13 mouse cellular contexts compared by ENCODE assay signal in the genomic region with DNA sequence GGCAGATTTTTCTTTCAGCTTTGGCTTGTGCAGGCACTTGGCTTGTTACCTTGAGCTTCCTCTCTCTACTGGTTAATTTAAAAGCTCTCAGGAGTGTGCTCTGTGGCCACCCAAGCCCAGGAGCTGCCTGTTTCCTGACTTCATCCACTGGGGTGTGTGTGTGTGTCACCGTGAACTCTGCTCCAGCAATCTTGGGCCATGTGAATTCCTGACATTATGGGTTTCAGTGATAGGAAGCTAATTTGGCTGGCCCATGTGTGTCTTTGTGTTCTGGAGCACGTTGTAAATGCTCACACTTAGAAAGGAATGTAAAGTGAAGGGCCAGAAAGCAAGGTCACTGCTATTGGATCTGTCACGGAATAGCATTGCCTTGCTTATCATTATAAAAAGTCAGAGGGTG.
DNase-seq lines count a peak whose midpoint lies in the region; ATAC-seq and TF ChIP-seq lines count a peak whose summit lies in the region.
"Had no signal": no experiment of that assay in that cellular context is flagged by ENCODE, and none has a peak within 500 bp of the region (broad histone marks: within the 10 kb centered on the region; RNA-seq: fewer than 3 reads in every experiment).

No protein-coding gene starts in this region.

- H3K4me3 ChIP-seq in lung, postnatal 0 days (ENCODE audit: low read depth, low read length), result no peak overlapping the region
- H3K4me3 ChIP-seq in heart, embryonic 16.5 days (ENCODE audit: low read length), result no peak overlapping the region
- no peak overlapping the region for H3K4me3 ChIP-seq in kidney, embryonic 16.5 days (ENCODE audit: low read length)
- H3K4me3 ChIP-seq in neural tube, embryonic 15.5 days (replicated peaks), result no peak overlapping the region
- H3K4me3 ChIP-seq in midbrain, embryonic 13.5 days (replicated peaks), result no peak overlapping the region
- H3K4me3 ChIP-seq: embryonic facial prominence, embryonic 12.5 days; forebrain, embryonic 10.5 days; limb, embryonic 10.5 days; megakaryocyte, embryonic 14.5 days had no signal

- ATAC-seq in lung, postnatal 0 days, result peak; percentile 7; the same call in 1 of the 2 replicates
- peak; percentile 90 for ATAC-seq in heart, embryonic 16.5 days (replicated peaks; ENCODE audit: extremely low read depth, insufficient read depth, low FRiP score)
- peak; percentile 61; the same call in 1 of the 2 replicates for ATAC-seq in kidney, embryonic 16.5 days (ENCODE audit: low FRiP score, low TSS enrichment)
- no peak for ATAC-seq in neural tube, embryonic 15.5 days (ENCODE audit: low FRiP score)
- no peak for ATAC-seq in midbrain, embryonic 13.5 days
- ATAC-seq: CD4-positive, CD25-positive, alpha-beta regulatory T cell, adult 4 months had no signal

- 49% methylated on average over 3 of the region's 3 CpGs for WGBS in lung, postnatal 0 days
- WGBS in heart, embryonic 16.5 days, result 15% methylated on average over 3 of the region's 3 CpGs
- WGBS in kidney, embryonic 16.5 days, result 59% methylated on average over 3 of the region's 3 CpGs
- 77% methylated on average over 3 of the region's 3 CpGs for WGBS in neural tube, embryonic 15.5 days
- 79% methylated on average over 3 of the region's 3 CpGs for WGBS in midbrain, embryonic 13.5 days

- no peak for TF ChIP-seq EP300 in lung, postnatal 0 days (IDR thresholded peaks at IDR 0.05)

- H3K27me3 ChIP-seq in lung, postnatal 0 days (replicated peaks; ENCODE audit: insufficient read depth, low read length), result no peaks in the 10 kb centered on the region
- H3K27me3 ChIP-seq in heart, embryonic 16.5 days (ENCODE audit: control insufficient read depth, insufficient read depth, low read length), result no peaks in the 10 kb centered on the region
- no peaks in the 10 kb centered on the region for H3K27me3 ChIP-seq in kidney, embryonic 16.5 days (ENCODE audit: insufficient read depth, low read length)
- no peaks in the 10 kb centered on the region for H3K27me3 ChIP-seq in neural tube, embryonic 15.5 days (replicated peaks)
- H3K27me3 ChIP-seq in midbrain, embryonic 13.5 days, result no peaks in the 10 kb centered on the region
- H3K27me3 ChIP-seq: embryonic facial prominence, embryonic 12.5 days; megakaryocyte, embryonic 14.5 days had no signal

- H3K9ac ChIP-seq in lung, postnatal 0 days (replicated peaks; ENCODE audit: low read depth), result no peak overlapping the region
- H3K9ac ChIP-seq in heart, embryonic 16.5 days (ENCODE audit: low read length), result peak overlapping the region; percentile 23
- H3K9ac ChIP-seq in kidney, embryonic 16.5 days (replicated peaks; ENCODE audit: low read length), result no peak overlapping the region
- no peak overlapping the region for H3K9ac ChIP-seq in neural tube, embryonic 15.5 days (replicated peaks)
- H3K9ac ChIP-seq in midbrain, embryonic 13.5 days (replicated peaks), result no peak overlapping the region
- H3K9ac ChIP-seq: embryonic facial prominence, embryonic 12.5 days had no signal

- peaks cover 4% of the 10 kb centered on the region; the same call in 1 of the 2 replicates for H3K4me1 ChIP-seq in lung, postnatal 0 days (ENCODE audit: insufficient read depth, low read depth, low read length)
- peaks cover 54% of the 10 kb centered on the region for H3K4me1 ChIP-seq in heart, embryonic 16.5 days (ENCODE audit: control insufficient read depth, insufficient read depth, low read length)
- peaks cover 6% of the 10 kb centered on the region; the same call in 1 of the 2 replicates for H3K4me1 ChIP-seq in kidney, embryonic 16.5 days (ENCODE audit: insufficient read depth, low read length)
- no peaks in the 10 kb centered on the region for H3K4me1 ChIP-seq in neural tube, embryonic 15.5 days
- no peaks in the 10 kb centered on the region for H3K4me1 ChIP-seq in midbrain, embryonic 13.5 days (replicated peaks)
- H3K4me1 ChIP-seq: megakaryocyte, embryonic 14.5 days had no signal

- no peak for DNase-seq in lung, postnatal 0 days (ENCODE audit: low spot score)
- no peak for DNase-seq in lung, postnatal 36 days
- DNase-seq in spleen, postnatal 36 days (ENCODE audit: low spot score in 2 of 2), result no peak
- DNase-seq: cerebellum, adult 9-11 months had no signal

- H3K9me3 ChIP-seq in lung, postnatal 0 days (ENCODE audit: low read length), result no peaks in the 10 kb centered on the region
- no peaks in the 10 kb centered on the region for H3K9me3 ChIP-seq in heart, embryonic 16.5 days (replicated peaks; ENCODE audit: control insufficient read depth, low read length)
- no peaks in the 10 kb centered on the region for H3K9me3 ChIP-seq in kidney, embryonic 16.5 days (ENCODE audit: low read length)
- H3K9me3 ChIP-seq in neural tube, embryonic 15.5 days (replicated peaks), result no peaks in the 10 kb centered on the region
- no peaks in the 10 kb centered on the region for H3K9me3 ChIP-seq in midbrain, embryonic 13.5 days
- H3K9me3 ChIP-seq: embryonic facial prominence, embryonic 12.5 days; forebrain, embryonic 10.5 days; limb, embryonic 10.5 days; megakaryocyte, embryonic 14.5 days had no signal

- TF ChIP-seq CTCF in lung, postnatal 0 days (IDR thresholded peaks at IDR 0.05), result no peak

- H3K36me3 ChIP-seq in lung, postnatal 0 days (ENCODE audit: insufficient read depth, low read length), result no peaks in the 10 kb centered on the region
- H3K36me3 ChIP-seq in heart, embryonic 16.5 days (ENCODE audit: control insufficient read depth, insufficient read depth), result peaks cover 5% of the 10 kb centered on the region
- H3K36me3 ChIP-seq in kidney, embryonic 16.5 days (ENCODE audit: insufficient read depth, low read length), result 0 out of 2 replicates have a peak, but pooled peaks cover 2% of the 10 kb centered on the region
- no peaks in the 10 kb centered on the region for H3K36me3 ChIP-seq in neural tube, embryonic 15.5 days
- no peaks in the 10 kb centered on the region for H3K36me3 ChIP-seq in midbrain, embryonic 13.5 days
- H3K36me3 ChIP-seq: embryonic facial prominence, embryonic 12.5 days; forebrain, embryonic 10.5 days; limb, embryonic 10.5 days had no signal

- no peak overlapping the region for H3K27ac ChIP-seq in lung, postnatal 0 days (ENCODE audit: low read length)
- peak overlapping the region; percentile 96 for H3K27ac ChIP-seq in heart, embryonic 16.5 days (ENCODE audit: low read length)
- no peak overlapping the region for H3K27ac ChIP-seq in kidney, embryonic 16.5 days (ENCODE audit: low read length)
- no peak overlapping the region for H3K27ac ChIP-seq in neural tube, embryonic 15.5 days (replicated peaks)
- no peak overlapping the region for H3K27ac ChIP-seq in midbrain, embryonic 13.5 days
- H3K27ac ChIP-seq: embryonic facial prominence, embryonic 12.5 days; forebrain, embryonic 10.5 days; limb, embryonic 10.5 days had no signal

- no peak overlapping the region for H3K4me2 ChIP-seq in lung, postnatal 0 days (replicated peaks; ENCODE audit: low read depth, low read length)
- peak overlapping the region; percentile 36 for H3K4me2 ChIP-seq in heart, embryonic 16.5 days (ENCODE audit: low read depth, low read length)
- H3K4me2 ChIP-seq in kidney, embryonic 16.5 days (replicated peaks; ENCODE audit: low read depth, low read length), result no peak overlapping the region
- H3K4me2 ChIP-seq in neural tube, embryonic 15.5 days, result no peak overlapping the region
- H3K4me2 ChIP-seq in midbrain, embryonic 13.5 days (replicated peaks), result no peak overlapping the region
- H3K4me2 ChIP-seq: embryonic facial prominence, embryonic 12.5 days had no signal

Comparison
In these comparisons a context has a peak if more than half of its experiments do, and no peak if none do; other contexts are left out.
1. ATAC-seq: peak in lung, postnatal 0 days (single experiment), heart, embryonic 16.5 days (single experiment) and kidney, embryonic 16.5 days (single experiment); none in neural tube, embryonic 15.5 days (single experiment) and midbrain, embryonic 13.5 days (single experiment).